Mouse (Mus musculus) adrenal gland, postnatal 25 days (tissue): ENCODE measurements at regions not wholly inside any gene's neighbourhood (a gene's known extent, or its start where the extent isn't known, plus 50 kb on each side); places are given as distances from the start of the nearest gene placed in this dataset.

ENCODE experiments used
- DNase-seq: peaks from one replicate; pipeline ENCODE4 v3.0.0; 2021; ENCODE audit warnings: mixed read lengths

DNA sequence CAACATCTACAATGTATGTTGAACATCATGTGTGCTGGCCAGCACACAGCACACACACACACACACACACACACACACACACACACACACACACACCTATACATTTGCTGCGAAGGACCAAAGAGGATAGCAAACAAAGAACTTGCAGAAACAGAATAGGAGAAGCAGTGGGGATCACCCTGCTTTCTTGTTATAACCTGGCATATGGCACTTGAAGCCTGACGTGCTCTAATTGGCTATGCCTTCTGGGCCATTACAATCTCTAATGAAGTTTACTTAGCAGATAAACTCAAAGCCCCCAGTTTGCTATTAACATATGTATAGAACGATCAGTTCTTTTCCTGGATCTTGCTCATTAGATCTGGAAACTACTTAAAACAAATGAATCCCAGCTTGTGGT is 407.2 kb downstream of the Ipmk start:
- DNase-seq, result no peak

- no peak for DNase-seq
These were observed 431.3 kb downstream of the Ipmk start for GRCm38 (mm10) chr10:71778903-71779302.

DNA sequence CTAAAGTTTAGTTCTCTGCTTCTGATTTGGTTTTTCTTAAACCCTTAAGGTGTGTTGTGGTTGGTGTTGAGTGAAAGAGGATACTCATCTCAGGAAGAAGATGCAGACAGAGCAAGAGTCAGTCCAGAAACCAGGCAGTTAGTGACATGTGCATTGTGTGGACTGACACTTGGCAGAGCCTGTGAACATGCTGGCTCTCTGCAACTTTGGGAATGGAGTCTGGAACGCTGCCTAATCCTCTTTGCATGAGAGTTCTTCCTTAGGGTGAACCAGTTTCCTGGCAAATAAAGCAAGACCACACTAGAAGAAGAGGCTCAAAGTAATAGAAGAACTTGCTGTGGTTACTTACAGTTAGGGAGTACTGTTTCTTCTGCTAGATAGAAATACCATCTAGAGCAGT is 441.7 kb downstream of the Ipmk start:
- DNase-seq, result no peak

- no peak for DNase-seq
These were observed 442.4 kb downstream of the Ipmk start for GRCm38 (mm10) chr10:71789936-71790335.

DNA sequence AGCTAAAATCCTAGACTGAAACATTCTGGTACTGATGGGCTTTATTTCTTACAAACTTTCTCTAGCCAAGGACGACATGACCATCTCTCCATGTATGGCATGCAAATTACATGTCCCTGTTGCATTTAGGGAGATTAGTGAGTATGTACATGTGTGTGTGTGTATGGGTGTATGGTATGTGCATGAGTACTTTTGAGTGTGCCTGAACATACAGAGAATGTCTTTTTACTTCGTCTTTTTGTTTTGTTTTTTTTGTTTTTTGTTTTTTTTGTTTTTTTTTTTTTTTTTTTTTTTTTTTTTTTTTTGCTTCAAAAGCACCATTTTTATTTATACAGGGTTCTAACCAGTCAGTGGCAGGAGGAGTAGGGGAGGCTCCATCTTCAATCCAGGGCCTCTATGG is 451.1 kb downstream of the Ipmk start:
- no peak for DNase-seq

DNA sequence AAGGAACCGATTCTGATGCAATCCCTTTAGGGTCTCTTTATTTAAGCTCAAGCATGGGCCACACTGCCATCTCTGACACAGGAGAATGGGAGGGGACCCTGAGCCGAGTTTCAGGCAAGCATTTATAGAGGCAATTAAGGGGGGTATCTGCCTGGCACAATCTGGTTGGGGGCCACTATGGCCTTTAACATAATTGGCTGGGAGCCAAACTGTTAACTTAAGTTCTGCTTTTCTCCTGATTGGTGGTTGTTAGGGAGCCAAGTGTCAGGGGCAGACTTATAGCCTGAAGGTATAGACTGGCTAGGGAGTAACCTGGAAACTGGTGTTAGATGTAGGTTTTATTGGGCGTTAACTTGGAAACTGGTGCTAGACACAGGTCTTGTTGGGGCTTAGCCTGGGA is 454.9 kb downstream of the Ipmk start:
- no peak for DNase-seq

DNA sequence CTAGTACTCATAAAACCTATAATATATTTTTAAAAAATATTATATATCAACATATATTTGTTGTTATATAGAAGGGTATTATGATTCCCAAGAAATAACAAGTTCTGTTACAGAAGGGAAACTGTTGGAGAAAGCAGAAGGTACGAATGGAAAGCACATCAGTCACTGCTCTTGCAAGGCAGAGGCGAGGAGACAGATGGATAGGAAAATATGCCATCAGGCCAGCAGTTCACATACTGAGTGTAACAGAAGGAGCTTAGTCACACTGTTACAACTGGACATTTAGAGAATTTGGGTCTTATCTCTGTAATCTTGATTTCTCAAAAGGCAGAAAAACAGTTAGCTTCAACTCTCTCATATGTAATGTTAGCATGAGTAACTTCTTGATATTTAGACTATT is 485.1 kb downstream of the Ipmk start:
- no peak for DNase-seq

GRCm38 (mm10) chr10:71835018-71835417 is 487.5 kb downstream of the Ipmk start:
- no peak for DNase-seq

GRCm38 (mm10) chr10:71857089-71857488 is 509.5 kb downstream of the Ipmk start:
- DNase-seq, result no peak

- DNase-seq, result peak; percentile 22
These were observed 510.0 kb downstream of the Ipmk start for GRCm38 (mm10) chr10:71857518-71857973.

GRCm38 (mm10) chr10:71893726-71894125 is 546.2 kb downstream of the Ipmk start:
- DNase-seq, result no peak

DNA sequence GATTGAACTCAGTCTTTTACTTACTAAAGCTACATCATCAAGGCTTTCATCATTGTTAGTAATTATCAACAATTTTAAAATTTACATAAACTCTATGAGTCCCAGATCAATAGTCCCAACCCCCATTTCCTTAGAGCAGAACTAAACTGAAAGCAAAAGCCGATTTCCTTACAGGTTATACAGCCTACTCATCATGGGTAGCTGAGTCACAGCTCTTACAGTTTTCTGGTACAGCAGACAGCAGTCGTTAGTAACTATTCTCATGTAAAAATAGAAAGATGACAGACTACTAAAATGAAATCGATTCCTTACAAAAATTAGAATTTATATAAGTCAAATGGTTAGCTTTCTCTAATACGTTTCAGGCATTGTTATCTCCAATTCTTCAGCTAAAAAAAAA is 557.5 kb downstream of the Ipmk start:
- DNase-seq, result no peak
